Mouse (Mus musculus) urinary bladder, postnatal 4 days (tissue): ENCODE data around the gene Mylk.
"Not testable (repeated sequence)": the region's sequence is repeated elsewhere in the genome, so short reads cannot be mapped to it uniquely, and the experiment has no call there.

Experiments used
- DNase-seq, 2 experiments: peaks; one replicate each; pipeline ENCODE4 v3.0.0; 2021 to 2022; ENCODE audit warnings: low spot score in 2 of 2

Mylk gene

GRCm38 (mm10) chr16:34770127-34770526, 25.1 kb downstream of the Mylk start:
- DNase-seq = no peak

- DNase-seq = no peak
These were observed 27.5 kb downstream of the Mylk start for GRCm38 (mm10) chr16:34772445-34773032.

- DNase-seq = no peak
These were observed 37.4 kb downstream of the Mylk start for GRCm38 (mm10) chr16:34782442-34782841.

DNA sequence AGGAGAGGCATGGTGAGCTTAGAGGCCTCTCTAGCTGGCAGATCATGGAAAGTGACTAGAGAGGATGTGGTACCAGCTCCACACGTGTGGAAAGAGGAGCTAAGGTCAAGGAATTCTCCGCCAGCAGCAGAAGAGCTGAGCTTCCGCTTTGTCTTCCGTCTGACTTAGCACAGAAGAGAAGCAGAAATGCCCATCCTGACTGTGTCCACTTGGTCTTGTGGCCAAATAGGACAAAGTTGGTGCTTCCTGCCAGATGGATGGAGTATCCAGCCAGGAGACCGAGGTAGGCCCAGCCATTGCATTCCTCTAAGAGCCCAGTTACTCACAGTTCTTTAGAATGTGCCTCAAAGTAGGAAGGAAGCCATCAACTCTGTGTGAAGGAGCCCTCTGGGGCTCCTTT, 38.5 kb downstream of the Mylk start:
- DNase-seq = no peak

DNA sequence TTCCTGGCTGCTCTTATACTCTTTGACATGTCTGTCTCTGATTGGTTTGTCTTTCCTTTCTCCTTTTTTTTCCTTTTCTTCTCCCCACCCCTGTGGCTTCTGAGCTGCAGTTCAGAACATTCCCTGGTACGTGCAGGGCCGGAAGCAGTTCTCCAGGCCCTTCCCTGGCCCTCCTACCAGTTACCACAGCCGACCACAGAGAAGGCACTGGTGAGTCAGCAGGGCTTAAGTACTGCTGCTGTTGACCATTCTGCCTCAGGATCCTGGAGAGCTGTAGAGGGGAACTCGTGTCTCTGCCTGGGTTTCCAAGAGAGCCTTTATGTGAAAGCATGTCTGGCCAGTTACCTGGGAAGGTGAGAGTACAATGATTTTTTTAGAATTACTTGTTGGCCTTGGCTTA, 39.7 kb downstream of the Mylk start:
- no peak for DNase-seq

DNA sequence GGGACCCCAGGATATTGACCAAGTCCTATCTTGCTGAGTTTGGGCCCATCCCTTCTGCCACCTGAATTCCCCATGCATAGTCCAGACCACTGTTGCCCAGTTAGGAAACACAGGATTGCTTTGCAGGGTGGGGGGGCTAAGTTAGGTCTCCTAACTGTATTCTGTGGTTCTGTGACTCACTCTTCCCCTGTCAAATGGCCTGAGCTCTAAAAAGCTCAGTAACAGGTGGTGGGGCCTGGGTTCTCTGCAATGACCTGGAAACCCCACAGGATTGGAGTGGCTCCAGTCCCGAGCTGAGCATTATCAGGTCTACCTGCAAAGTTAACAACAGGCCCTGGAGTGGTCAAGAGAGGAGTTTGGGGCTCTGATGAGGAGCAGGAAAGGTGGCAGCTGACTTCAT, 47.5 kb downstream of the Mylk start:
- no peak for DNase-seq

GRCm38 (mm10) chr16:34793000-34793399, 48.0 kb downstream of the Mylk start:
- no peak for DNase-seq

GRCm38 (mm10) chr16:34801222-34801621, 56.2 kb downstream of the Mylk start:
- DNase-seq = no peak

GRCm38 (mm10) chr16:34804286-34805010, 59.4 kb downstream of the Mylk start:
- DNase-seq = no peak

DNA sequence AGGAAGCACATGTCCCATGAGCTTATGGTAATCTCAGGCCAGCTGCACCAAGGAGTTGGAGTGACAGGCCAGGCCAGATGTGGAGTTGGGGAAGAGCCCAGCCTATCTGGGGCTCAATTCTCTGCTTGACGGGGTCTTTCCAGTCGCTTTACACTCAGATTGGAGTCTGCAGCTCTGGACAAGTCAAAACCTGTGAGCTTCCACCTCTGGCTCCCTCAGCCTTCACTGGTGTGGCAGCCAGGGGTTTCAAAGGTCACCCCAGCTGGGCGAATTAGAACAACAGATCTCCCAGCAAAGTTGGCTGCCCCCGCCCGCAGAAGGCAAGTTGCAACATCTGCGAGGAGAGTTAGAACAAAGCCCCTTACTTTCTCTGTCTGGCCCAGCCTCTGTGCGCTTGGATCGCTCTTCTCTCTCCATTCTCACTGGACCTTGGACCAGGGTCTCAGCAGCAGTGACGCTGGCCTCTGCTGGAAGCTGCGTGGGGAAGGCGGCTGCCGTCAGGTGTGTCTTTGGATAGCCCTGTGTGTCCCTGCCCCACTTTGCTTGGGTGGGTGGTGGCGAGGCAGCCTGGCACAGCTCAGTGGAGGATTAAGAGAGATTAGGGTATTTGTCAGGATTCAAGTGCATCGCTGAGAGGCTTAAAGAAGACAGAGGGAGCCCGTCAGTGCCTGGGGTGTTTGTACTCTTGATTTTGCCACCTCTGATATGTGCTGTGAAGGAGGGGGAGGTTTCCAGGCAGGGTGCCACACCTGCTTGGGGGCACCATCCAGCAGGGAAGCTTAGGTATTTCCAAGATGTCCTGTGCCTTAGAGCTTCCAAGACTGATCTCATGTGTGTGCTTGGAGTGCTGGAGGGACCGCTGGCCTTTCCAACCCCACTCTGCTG, 62.1 kb downstream of the Mylk start:
- DNase-seq = no peak

DNA sequence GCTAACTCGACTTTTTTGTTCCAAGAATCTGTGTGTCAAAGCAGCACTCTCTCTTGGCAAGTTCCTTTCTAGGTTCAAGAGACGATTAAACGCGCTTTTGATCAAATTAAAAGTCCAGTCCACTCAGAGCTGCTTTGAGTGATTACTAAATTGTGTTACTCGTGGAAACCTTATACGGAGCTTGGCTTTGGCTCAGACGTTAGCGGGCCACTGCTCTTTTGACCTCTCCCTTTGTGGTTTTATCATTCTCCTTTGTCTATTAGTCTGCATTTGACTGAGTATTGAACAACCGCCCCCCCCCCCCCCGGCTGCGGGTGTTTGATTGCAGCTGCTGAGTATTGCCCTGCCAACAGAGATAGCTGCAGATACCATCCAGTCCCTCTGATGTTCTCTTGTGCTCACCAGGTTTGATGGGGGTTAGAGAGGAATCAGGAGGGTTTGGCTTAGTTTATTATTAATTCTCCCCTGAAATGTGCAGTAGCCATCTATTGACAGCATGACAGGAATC, 62.8 kb downstream of the Mylk start:
- no peak for DNase-seq

DNA sequence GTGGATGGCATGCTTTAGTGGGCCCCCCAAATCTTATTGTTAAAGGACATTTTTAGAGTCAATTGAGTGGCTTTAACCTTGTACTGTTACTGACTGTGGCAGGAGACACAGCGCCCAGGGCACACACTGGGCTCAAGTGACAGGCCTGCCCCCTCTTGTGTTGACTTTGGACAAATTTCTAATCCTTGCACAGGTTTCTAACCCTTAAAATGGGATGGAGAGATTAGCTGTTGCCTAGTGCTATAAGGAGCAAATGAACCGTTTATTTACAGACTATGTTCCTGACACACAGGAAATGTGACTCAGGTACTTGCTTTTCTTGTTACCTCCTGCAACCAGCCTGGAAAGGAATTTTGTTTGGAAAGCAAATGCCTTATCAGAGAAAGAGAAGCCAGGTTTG, 67.2 kb downstream of the Mylk start:
- no peak for DNase-seq

- DNase-seq = not testable (repeated sequence)
These were observed 68.2 kb downstream of the Mylk start for GRCm38 (mm10) chr16:34813161-34813560.

DNA sequence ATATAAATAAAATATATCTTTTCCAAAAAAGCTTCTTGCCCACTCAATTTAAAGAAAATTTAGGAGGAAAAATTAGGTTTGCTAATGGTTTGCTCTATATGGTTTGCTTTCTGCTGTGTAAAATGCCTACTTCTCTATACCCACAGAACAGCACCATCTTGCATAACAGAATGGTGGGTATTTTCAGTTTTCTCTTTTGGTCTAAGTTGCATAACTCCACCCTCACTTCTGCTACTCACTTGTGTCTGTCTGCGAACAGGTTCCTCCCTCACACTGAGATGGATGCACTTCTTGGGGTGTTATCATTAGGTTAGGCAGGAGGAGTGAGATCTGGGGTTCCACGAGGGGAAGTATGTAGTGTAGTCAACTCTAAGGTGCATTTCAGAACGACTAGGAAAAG, 68.6 kb downstream of the Mylk start:
- no peak for DNase-seq

- no peak for DNase-seq
These were observed 69.6 kb downstream of the Mylk start for GRCm38 (mm10) chr16:34814612-34815011.

- no peak for DNase-seq
These were observed 71.5 kb downstream of the Mylk start for GRCm38 (mm10) chr16:34816548-34816947.

- DNase-seq = no peak
These were observed 80.2 kb downstream of the Mylk start for GRCm38 (mm10) chr16:34825111-34825744.

- no peak for DNase-seq
These were observed 89.5 kb downstream of the Mylk start for GRCm38 (mm10) chr16:34834477-34834876.

DNA sequence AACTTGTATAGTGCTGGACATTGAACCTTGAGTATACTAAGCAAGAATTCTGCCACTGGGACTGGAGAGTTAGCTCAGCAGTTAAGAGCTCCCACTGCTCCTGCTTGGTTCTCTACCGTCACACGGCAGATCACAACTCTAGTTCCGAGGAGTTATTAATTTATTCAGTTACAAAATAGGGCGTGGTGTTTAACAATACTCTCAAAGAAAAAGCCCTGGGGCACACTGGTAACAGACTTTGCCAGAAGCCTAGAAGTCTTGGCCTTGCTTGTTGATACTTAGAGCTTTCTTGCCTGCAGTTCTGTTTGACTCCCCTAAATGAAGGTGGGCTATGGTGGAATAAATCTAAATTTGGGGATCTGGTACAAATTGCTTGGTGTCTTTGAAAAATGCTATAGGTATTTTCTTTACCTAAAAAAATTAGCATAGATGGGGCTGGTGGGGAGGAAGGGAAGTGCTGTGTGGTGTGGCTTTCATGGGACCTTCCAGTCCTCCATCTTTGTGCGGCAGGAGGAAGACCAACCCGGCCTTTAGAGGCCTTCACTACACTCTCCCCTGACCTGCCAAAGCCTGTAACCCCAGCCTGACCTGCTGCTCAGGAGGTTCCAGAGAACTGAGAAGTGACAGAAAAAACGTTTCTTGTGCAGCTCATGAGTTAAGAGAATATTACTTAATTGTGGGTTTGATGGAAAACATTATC, 94.1 kb downstream of the Mylk start:
- DNase-seq = no peak

- no peak for DNase-seq
These were observed 94.8 kb downstream of the Mylk start for GRCm38 (mm10) chr16:34839704-34840331.

GRCm38 (mm10) chr16:34844783-34845182, 99.8 kb downstream of the Mylk start:
- DNase-seq = no peak
